ENCODE assay signal across 10 mouse cellular contexts in the genomic region with DNA sequence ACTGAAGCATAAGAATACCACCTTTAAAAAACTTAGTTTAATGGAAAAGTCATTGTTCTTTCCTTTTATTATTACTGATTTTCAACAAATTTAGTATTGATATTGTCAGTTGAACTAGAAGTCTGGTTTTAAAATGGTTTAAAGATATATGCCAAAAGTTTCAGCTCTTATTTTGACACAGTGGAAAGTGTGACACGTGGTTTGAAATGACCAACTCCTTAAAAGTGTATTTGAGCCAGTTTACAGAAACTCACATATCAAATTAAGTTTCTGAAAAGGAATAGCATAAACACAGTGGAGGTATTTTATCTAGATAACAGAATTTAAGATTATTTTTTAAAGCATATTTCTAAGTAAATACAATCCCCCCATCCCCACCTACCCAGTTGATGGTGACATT. TPM values are rescaled to one million over a fixed set of nuclear protein-coding genes. Genes with fewer than 3 reads are reported as not detected.
DNase-seq lines count a peak whose midpoint lies in the region; ATAC-seq lines count a peak whose summit lies in the region.
"Had no signal": no experiment of that assay in that cellular context is flagged by ENCODE, and none has a peak within 500 bp of the region (broad histone marks: within the 10 kb centered on the region; RNA-seq: fewer than 3 reads in every experiment).

No protein-coding gene starts in this region.

- no peaks in the 10 kb centered on the region for H3K27me3 ChIP-seq in heart, embryonic 10.5 days (ENCODE audit: insufficient read depth, poor library complexity, severe bottlenecking)
- H3K27me3 ChIP-seq in hindbrain, embryonic 12.5 days: no peaks in the 10 kb centered on the region
- H3K27me3 ChIP-seq in liver, embryonic 16.5 days (ENCODE audit: control insufficient read depth, insufficient read depth, low read depth, low read length): no peaks in the 10 kb centered on the region

- no peaks in the 10 kb centered on the region for H3K9me3 ChIP-seq in heart, embryonic 10.5 days
- H3K9me3 ChIP-seq in hindbrain, embryonic 12.5 days (replicated peaks): no peaks in the 10 kb centered on the region
- H3K9me3 ChIP-seq in liver, embryonic 16.5 days (replicated peaks; ENCODE audit: control insufficient read depth, low read length): no peaks in the 10 kb centered on the region

- no peak for ATAC-seq in hindbrain, embryonic 12.5 days (ENCODE audit: low FRiP score)
- no peak for ATAC-seq in liver, embryonic 16.5 days (ENCODE audit: low read depth)
- ATAC-seq: activated CD4-positive, CD25-positive, alpha-beta regulatory T cell, adult 4 months had no signal

- no peak for DNase-seq in heart, embryonic 10.5 days (ENCODE audit: low spot score)
- DNase-seq in heart, postnatal 25 days (ENCODE audit: low spot score): no peak
- DNase-seq in 416B (ENCODE audit: low read depth): peak; percentile 22
- DNase-seq in spleen, postnatal 36 days (ENCODE audit: low spot score in 2 of 2): no peak
- no peak for DNase-seq in right cerebral cortex, postnatal 14 days
- DNase-seq in gastrocnemius, postnatal 25 days: no peak
- DNase-seq: cerebellum, adult 2 months had no signal

- H3K4me3 ChIP-seq in heart, embryonic 10.5 days: peak overlapping the region; percentile 81; the same call in 1 of the 2 replicates
- peak overlapping the region; percentile 79; the same call in 1 of the 2 replicates for H3K4me3 ChIP-seq in hindbrain, embryonic 12.5 days
- peak overlapping the region; percentile 24; the same call in 1 of the 2 replicates for H3K4me3 ChIP-seq in liver, embryonic 16.5 days (ENCODE audit: low read depth, low read length)

- H3K9ac ChIP-seq in hindbrain, embryonic 12.5 days: no peak overlapping the region
- no peak overlapping the region for H3K9ac ChIP-seq in liver, embryonic 16.5 days (ENCODE audit: low read depth, low read length)

- H3K4me1 ChIP-seq in heart, embryonic 10.5 days: peaks cover 43% of the 10 kb centered on the region
- H3K4me1 ChIP-seq in hindbrain, embryonic 12.5 days: peaks cover 45% of the 10 kb centered on the region
- peaks cover 26% of the 10 kb centered on the region for H3K4me1 ChIP-seq in liver, embryonic 16.5 days (ENCODE audit: control insufficient read depth, low read depth, low read length)

- no peak overlapping the region for H3K27ac ChIP-seq in heart, embryonic 10.5 days
- H3K27ac ChIP-seq in hindbrain, embryonic 12.5 days: no peak overlapping the region
- H3K27ac ChIP-seq in liver, embryonic 16.5 days (ENCODE audit: low read length): no peak overlapping the region

- intact Hi-C loops in heart, postnatal 25 days (cut with DNase I): loop anchor here (10.0 kb wide), 1 partner anchor 279 kb away; the partner anchor contains the start of gene Rtp3

- WGBS in heart, embryonic 10.5 days: 92% methylated on average over 1 of the region's 1 CpGs
- WGBS in hindbrain, embryonic 12.5 days: 86% methylated on average over 1 of the region's 1 CpGs
- WGBS in liver, embryonic 16.5 days (ENCODE audit: insufficient replicate concordance): 82% methylated on average over 1 of the region's 1 CpGs

- peaks cover 32% of the 10 kb centered on the region for H3K36me3 ChIP-seq in heart, embryonic 10.5 days
- peaks cover 20% of the 10 kb centered on the region for H3K36me3 ChIP-seq in hindbrain, embryonic 12.5 days
- H3K36me3 ChIP-seq in liver, embryonic 16.5 days (ENCODE audit: control insufficient read depth, insufficient read depth): no peaks in the 10 kb centered on the region; the same call in 1 of the 2 replicates

- peak overlapping the region; percentile 94 for H3K4me2 ChIP-seq in hindbrain, embryonic 12.5 days (replicated peaks)
- peak overlapping the region; percentile 87 for H3K4me2 ChIP-seq in liver, embryonic 16.5 days (ENCODE audit: low read depth, low read length)

RNA-seq across cellular contexts. Expression of gene Epm2aip1, which starts 2.2 kb away (rescaled TPM):
- polyA plus RNA-seq in heart, embryonic 10.5 days (2016; fragmentation: Nextera tagmentation; extraction: Ambion mirVana): 24.7 and 28.4 TPM in 2 replicates
- 10 to 100 TPM; 19.4 to 23.9 TPM for total RNA-seq in heart, postnatal 25 days (2021)
- 49.0 and 51.7 TPM in 2 replicates for polyA plus RNA-seq in hindbrain, embryonic 12.5 days (2016; fragmentation: Nextera tagmentation; extraction: Ambion mirVana)
- polyA plus RNA-seq in liver, embryonic 16.5 days (2015; fragmentation: Nextera tagmentation; extraction: Ambion mirVana): 8.2 and 9.0 TPM in 2 replicates
- 10 to 100 TPM; 18.8 to 19.2 TPM for total RNA-seq in gastrocnemius, postnatal 25 days (2021)

RNA-seq across cellular contexts. Expression of gene Mlh1, which starts 2.4 kb away (rescaled TPM):
- 51.7 and 52.6 TPM in 2 replicates for polyA plus RNA-seq in heart, embryonic 10.5 days (2016; fragmentation: Nextera tagmentation; extraction: Ambion mirVana)
- total RNA-seq in heart, postnatal 25 days (2021): 1 to 10 TPM; 7.1 TPM
- polyA plus RNA-seq in hindbrain, embryonic 12.5 days (2016; fragmentation: Nextera tagmentation; extraction: Ambion mirVana): 39.2 and 39.4 TPM in 2 replicates
- polyA plus RNA-seq in liver, embryonic 16.5 days (2015; fragmentation: Nextera tagmentation; extraction: Ambion mirVana): 19.1 and 21.2 TPM in 2 replicates
- total RNA-seq in gastrocnemius, postnatal 25 days (2021): 1 to 10 TPM; 4.4 to 8.7 TPM

RNA-seq across cellular contexts. Expression of gene Trank1, which starts 37.6 kb away (rescaled TPM):
- polyA plus RNA-seq in heart, embryonic 10.5 days (2016; fragmentation: Nextera tagmentation; extraction: Ambion mirVana): 0.08 and 0.21 TPM in 2 replicates
- not detected for total RNA-seq in heart, postnatal 25 days (2021)
- polyA plus RNA-seq in hindbrain, embryonic 12.5 days (2016; fragmentation: Nextera tagmentation; extraction: Ambion mirVana): 1.3 TPM in 2 replicates
- polyA plus RNA-seq in liver, embryonic 16.5 days (2015; fragmentation: Nextera tagmentation; extraction: Ambion mirVana): 0.02 TPM in 1 of 2 replicates, not detected in the other
- under 1 TPM; 0.05 to 0.19 TPM for total RNA-seq in gastrocnemius, postnatal 25 days (2021)

Comparison
In these comparisons a context has a peak if more than half of its experiments do, and no peak if none do; other contexts are left out.
1. H3K4me3 ChIP-seq: peak in every context shown above with its lines; median percentile 81 in heart, embryonic 10.5 days; 79 in hindbrain, embryonic 12.5 days; 24 in liver, embryonic 16.5 days.